Mouse (Mus musculus) heart, postnatal 25 days (tissue): ENCODE results near the gene Tbx5. TPM values are rescaled to one million over a fixed set of nuclear protein-coding genes. Genes with fewer than 3 reads are reported as not detected.

Experiments used
- DNase-seq: peaks from one replicate; pipeline ENCODE4 v3.0.0; 2022; ENCODE audit warnings: low spot score
- intact Hi-C: fragments of 180-260 bp; cut with DNase I; formaldehyde crosslinking; loops from one replicate; pipeline ENCODE4 v1.15.1; 2025
- total RNA-seq, 2 experiments: library from RNA; stranded (reverse); gene quantifications; 2 replicates each; pipeline ENCODE4 v1.2.3; 2021

Gene Tbx5
- 10 to 100 TPM; 29.0 to 33.6 TPM for total RNA-seq

DNA sequence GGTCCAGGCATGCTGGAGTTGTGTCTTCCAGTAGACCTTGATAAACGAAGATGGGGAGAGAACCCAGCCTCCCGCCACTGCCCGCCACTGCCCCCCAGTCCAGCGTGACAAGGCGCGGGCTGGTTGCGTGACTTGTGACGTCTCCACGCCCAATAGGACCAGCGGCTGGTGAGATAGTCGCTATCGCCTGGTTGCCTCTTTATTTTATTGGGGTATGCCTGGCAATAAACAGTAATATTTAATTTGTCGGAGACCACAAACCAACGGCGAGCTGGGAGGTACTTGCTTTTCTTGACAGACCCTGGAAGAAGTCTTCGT, at the start of gene Tbx5:
Tbx5 (plus strand) TSS at position 190 of the 318 bp plus-strand sequence.
- intact Hi-C loops = no loop called here
- DNase-seq = no peak

DNA sequence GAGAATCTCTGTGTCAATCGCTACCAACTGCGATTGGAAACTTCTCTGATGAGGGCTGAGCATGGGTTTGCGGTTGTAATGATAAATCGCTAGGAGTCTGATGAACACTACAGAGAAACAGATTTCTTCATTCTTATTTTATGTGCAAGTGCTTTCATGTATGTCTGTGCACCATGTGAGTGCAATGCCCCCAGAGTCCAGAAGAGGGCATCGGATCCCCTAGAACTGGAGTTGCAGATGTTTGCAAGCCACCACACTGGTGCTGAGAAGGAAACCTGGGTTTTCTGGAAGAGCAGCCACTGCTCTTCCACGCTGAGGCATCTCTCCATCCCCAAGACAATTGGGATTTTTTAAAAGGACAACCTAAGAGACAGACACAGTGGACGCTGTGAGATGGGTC, 46.5 kb upstream of the Tbx5 start:
- no peak for DNase-seq

DNA sequence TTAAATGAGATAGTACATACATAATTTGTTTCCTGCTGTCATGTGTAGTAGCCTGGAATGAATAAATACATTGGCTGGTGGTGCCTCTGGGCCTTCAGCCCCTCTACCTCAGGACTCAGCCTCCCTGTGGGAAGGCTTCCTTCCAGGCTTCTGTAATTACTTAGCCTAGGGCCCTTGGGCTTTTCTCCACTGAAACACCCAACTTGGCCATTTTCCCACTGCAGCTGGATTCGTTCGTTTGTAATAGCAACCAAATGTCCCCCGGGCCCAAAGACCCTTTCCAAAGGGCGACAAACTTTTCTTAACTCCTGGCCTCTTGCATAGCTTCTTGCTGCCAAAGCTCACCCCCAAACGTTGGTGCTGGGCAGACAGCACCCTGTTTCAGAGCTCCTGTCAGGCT, 40.8 kb upstream of the Tbx5 start:
- no peak for DNase-seq
- intact Hi-C loops = no loop called here

More for the DNA sequence above, 46.5 kb upstream of the Tbx5 start:
- intact Hi-C loops = no loop called here

DNA sequence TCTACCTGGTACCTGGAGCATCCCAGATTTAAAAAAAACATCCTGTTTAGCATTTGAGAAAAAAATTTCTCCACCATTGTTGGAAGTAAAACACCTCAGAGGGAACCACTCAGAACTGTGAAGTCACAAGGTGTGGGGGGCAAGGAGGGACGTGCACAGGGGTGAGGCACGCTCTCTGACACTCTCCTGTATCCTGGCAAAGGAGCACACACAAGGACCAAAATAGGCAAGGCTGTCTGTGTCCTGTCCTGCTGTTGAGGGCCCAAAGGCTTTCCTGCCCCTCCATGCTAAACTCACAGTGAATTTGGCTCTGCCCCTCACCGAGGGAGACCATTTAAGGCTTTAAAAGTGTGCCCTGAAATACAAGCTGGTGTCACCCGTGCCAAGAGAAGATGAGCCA, 38.5 kb upstream of the Tbx5 start:
- intact Hi-C loops = no loop called here

DNA sequence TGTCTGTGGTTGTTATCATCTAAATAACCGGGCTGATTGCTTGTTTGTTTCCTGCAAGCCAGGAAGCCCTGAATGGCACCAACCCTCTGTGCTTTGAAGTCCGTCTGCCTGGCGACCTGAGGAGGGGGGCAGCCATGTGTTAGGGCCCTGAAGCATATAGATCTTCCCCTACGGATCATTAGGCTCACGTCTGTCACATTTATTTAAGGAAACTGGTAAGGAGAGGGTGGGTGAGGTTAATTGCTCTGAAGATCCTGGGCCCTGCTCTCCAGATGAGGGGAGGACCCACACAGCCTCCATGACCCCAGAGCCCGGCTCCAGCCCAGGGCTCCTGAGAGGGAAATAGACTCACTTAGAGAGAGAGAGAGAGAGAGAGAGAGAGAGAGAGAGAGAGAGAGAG, 37.1 kb upstream of the Tbx5 start:
- DNase-seq = no peak
- intact Hi-C loops = no loop called here

More for the DNA sequence above, 38.5 kb upstream of the Tbx5 start:
- no peak for DNase-seq

DNA sequence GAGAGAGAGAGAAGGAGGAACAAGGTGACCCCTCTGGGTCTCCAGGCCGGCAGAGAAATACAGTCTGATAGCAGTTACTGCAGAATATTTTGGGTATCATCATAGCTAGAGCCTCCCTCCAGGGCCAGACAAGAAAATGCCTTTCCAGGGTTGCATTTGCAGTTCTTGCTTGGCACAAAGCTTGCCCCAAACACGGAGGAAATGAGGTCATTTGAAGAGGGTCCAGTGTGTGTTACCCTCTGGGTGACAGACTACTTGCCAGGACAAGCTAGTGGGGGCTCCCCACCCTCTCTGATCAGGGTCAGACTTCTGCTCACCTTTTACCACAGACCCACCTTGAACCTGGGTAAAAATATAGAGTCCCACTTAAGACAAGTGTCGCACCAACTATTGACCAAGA, 36.7 kb upstream of the Tbx5 start:
- DNase-seq = no peak
- intact Hi-C loops = no loop called here

DNA sequence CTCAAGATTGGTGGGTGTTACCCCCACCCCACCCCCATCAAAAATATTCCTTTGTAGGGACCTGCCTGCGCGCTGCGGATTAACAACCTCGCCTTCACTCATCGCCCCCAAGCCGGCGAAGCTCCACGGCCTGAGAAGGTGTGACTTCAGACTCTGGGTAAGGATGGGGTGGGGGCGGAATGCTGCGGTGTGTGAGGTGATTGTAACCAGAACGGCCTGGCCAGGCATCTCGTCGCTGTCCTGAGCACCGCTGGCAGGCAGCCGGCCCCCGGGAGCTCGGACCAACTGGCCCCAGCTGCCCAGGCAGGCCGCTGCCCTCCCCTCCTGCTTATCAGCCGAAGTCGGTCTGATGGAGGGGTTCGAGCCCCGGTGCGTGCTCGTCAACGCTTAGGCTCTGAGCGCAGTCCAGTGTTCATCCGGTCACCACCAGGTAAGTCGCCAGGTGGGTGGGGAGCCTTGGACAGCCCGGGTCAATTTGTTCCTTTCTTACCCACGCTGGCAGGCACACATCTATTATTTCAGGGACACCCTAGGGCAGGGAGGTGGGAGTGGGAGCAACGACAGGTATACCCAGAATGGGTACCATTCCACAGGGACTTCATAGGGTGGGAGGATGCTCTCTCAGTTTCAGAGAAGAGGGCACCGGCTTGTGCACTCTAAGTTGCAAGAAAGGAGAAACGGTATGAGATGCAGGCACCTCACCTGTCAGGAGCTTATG, 35.9 kb upstream of the Tbx5 start:
- DNase-seq = no peak
- intact Hi-C loops = no loop called here

DNA sequence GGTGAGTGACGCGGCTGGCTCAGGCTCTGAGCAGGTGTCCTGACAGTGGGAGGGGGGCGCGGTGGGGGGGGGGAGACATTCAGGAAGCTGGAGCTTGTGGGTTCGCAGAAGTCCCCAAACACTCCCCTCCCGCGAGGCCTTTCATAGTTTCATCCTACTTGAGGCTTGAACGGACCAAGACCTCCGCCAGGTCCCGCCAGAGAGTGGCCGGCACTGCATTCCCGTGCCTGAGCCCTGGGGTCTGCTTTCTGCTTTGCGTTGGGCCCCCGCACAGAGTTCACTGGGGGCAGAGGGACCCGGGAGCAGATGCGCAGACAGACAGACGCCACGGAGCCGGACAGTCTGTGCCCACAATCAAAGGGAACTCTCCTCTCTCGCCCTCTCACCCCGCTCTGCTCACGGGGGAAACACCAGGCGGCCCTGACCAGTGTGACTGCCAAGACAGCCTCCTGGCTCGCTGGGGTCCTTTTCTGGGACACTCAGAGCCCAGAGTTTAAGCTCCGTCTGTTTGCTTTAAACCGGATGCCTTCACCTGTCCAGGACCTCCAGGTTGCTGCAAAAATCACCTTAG, 34.8 kb upstream of the Tbx5 start:
- DNase-seq = no peak
- intact Hi-C loops = no loop called here

DNA sequence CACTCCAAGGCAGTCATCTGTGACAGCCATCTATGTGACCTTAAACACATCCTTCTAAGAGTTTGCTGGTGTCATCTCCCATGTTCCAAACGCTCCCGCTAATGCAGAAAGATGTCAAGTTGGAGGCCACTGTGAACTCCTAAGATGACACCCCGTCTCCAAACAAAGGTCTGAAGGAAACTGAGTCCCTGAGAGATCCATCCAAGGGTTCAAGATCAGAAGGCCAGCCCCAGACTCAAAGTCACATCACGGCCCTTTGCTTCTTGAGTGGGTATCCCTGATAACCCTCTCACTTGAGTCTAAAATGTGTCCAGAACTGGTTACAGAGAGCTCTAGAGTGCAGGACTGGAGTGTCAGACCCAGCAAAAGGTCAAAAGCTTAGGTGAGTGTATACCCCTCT, 34.2 kb upstream of the Tbx5 start:
- intact Hi-C loops = no loop called here
- DNase-seq = no peak

DNA sequence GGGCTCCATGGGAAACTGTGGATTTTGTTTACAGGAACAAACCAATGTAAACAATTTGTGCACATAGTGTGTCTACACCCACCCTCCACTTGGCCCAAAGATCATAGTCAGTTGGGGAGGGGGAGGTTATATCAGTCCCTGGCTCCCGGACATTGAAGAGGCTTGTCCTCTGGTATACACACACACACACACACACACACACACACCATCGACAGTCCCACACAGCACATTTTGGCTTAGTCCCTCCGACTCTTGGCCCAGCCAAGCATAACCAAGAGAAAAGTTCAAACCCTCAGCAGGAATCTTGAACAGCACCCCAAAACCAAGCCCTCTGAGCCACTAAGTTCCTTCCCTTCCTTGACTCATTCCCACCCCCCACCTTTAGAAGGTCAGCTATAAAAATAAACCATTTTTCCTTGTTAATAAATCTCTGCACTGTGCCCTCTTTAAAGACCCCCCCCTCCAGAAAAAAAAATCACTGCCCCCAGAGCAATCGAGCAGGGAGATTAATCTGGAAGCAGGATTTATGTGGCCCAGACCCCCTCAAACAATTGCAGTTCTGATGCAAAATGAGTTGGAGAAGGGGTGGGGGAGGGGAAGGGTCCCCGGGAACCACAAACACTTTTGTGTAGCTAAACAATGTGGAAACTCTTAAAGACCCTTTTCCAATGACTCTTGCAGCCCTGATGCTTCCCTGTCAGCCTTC, 33.6 kb upstream of the Tbx5 start:
- intact Hi-C loops = no loop called here
- DNase-seq = no peak

DNA sequence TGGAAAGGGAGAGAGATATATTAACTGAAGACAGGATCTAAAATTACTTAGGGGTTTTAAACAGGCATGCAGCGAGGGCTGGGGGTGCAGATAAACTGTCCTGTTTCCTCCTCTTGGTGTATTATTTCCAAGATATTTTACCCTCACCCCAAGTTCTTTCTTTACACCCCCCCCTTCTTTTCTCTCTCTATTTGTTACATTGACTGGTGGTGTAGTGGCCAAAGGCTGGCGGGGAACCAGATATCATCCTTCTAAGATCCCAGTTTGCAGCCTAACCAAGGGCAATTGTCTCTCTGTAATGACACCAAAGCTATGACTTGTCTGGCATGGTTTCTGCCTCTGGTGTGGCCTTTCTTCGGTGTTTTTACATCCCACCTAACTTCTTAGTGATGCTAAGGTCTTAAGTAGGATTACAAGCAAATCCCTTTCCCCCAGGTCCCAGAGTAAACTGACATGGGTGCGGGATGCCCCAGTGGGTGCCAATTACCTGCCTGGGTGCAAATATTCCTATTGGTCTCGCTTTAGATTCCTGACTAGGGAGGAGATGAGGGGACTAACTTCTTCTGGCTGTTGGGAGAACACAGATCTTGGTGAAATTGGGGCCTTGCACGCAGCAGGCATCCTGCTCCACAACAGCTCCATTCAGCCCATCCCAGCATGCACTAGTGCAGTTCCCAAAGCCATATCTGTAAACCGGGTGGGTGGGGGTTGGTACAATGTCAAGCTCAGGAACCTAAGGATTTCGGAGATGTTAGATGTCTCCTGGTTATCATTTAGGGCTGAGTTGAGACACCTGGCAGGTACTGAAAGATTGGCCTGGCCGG, 32.8 kb upstream of the Tbx5 start:
- intact Hi-C loops = no loop called here
- no peak for DNase-seq

DNA sequence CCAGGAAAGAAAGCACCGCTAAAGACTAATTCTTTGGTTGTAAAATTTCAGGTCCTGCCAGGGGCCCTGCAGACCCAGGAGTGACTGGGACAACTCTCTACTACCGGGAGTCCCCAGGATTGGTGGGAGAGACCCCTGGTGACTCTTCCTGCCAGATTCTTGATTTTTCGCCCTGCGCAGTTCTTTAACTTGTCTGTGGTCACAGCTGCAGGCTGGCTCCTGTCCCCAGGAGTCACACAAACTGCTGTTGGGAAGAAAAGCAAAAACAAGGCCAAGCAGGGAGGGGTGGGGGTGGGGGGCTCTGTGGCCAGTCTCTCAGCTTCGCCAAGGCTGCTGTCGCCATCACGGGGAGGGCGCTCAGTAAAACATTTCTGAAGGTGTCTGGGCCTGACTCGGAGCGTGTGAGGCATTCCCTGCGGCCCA, 32.2 kb upstream of the Tbx5 start:
- no peak for DNase-seq
- intact Hi-C loops = no loop called here

DNA sequence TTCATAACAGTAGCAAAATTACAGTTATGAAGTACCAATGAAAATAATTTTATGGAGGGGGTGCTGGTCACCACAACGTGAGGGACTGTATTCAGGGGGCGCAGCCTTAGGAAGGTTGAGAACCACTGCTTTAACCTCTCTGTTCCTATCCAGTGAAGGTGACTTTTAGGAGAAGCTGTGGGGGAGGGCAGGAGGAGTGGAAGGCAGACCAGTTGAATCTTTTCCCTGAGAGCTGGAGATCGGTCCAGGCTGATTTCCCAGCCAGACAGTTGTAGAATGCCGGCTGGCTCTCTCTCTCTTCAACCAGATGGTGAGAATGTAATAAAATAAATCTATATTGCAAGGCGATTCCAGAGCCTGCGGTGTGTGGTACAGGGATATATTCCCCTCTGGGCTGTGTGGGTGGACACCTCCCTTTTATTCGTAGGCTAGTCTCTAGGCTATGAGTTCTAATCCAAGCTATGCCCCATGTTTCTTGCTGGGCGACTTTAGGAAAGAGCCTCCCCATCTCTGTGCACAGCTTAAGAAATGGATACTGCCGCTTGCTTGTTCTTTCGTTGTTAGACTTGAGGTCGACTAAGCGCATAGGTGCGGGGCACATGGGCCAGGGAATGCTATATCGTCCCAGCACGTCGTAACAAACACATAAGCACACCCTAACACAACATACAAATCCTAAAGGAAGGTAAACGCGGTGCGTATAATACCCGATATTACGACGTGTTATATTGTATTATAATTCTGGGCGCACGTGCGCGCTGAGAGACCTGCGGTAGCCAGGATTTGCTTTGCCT, 29.7 kb upstream of the Tbx5 start:
- intact Hi-C loops = no loop called here
- no peak for DNase-seq

DNA sequence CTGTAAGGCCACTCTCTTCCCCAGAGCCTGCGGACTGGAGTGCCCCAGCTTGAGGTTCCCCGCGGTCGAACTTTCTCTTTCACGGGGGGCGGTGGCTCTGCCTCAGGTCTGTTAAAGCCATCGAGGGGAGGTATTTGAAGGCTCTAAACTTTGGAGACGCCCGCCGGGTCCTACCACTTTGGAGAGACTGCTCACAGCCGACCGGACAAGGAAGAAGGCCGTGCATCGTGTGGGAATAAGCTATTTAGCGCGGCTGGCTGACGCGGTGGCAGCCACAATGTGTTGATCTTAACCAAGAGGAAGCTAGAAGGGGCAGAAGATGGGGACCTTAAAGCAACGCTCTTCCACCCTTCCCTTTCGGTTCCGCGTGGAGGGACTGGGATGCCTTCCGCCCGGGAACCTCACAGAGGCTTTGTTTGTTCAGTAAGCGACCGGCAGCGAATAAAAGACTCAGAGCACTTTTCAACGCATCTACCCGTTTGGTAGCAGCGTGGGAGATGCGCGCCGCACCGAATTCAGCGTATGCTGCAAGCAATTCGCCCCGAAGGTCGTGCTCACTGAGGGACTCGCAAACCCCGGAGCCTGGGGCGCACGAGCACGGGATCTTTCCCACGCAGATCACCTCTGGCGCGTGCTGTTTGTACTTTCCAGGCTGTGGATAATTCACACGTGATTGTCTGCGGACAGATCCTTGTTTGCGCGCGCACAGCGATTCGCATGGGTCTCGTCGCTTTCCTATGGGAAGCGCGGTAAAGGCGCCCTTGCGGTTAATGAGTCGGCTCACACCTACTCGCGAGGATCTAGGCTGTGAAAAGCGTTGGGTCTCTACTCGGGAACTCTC, 28.8 kb upstream of the Tbx5 start:
- intact Hi-C loops = no loop called here
- no peak for DNase-seq

DNA sequence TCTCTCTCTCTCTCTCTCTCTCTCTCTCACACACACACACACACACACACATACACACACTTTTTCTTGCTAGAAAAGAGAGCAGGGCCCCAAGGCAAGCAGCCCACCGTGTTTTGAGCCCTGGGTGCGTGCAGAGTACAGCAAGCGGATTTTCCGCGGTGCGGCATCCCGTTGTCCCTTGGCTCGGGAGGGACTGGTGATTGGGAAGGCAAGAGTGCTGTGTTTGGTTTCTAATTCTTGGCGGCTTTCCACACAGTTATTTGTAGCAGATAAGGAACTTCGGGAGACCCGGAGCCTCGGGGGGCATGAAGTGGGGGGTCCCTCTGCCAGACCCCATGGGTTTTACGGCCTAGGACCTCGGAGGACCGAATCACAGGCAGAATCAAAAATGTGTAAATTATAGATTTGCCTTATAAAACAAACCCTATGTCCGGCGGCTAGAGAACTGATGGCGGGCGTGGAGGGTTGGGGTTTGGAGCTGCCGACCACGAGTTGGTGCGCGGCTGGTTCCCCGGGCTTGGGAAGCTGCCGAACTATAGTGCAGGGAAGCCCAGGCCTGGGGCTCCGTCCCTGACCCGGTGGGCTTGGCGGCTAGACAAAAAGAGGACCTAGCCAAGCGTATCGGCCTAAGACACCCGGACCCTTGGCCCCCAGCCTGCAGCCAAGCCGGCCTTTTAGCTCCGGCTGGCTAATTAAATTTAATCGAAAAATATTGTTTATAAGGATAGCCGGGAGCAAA, 28.0 kb upstream of the Tbx5 start:
- no peak for DNase-seq
- intact Hi-C loops = no loop called here

DNA sequence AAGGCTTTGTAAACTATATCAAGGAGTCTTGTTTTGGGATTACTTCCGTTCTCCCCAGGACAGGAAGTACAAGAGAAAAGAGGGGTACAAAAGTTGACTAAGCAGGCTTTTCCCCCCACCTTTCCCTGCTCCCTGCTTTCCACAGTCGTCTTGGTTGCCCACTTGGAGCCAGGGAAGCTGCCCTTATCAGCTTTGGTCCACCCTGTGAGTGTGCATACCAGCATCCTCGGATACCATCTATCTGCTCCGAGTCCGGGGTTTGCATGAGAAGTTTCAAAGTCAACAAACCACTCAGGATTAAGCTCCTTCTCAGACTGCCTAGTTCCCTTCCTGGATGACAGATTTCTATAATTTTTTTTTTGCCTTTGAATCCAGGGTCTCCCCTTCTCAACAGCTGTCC, 26.8 kb upstream of the Tbx5 start:
- DNase-seq = no peak
- intact Hi-C loops = no loop called here

DNA sequence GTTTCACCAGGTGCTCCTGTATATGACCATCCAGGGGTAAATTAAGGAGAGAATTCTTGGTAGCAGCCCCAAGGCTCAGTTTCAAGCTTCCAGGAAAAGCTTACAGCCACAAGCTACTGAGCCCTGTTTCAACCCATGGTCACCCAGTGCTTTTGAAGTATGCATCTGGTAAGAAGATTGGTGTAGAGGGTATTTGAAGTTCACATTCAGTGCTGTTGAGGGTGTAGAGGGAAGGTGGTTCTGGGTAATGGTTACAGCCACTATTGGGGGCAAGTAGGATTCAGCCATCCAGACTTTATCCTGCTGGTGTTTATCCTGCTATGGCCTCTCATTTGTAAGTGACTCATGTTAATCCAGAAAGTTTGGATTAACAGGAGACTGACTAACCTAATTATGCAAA, 26.0 kb upstream of the Tbx5 start:
- no peak for DNase-seq
- intact Hi-C loops = no loop called here

DNA sequence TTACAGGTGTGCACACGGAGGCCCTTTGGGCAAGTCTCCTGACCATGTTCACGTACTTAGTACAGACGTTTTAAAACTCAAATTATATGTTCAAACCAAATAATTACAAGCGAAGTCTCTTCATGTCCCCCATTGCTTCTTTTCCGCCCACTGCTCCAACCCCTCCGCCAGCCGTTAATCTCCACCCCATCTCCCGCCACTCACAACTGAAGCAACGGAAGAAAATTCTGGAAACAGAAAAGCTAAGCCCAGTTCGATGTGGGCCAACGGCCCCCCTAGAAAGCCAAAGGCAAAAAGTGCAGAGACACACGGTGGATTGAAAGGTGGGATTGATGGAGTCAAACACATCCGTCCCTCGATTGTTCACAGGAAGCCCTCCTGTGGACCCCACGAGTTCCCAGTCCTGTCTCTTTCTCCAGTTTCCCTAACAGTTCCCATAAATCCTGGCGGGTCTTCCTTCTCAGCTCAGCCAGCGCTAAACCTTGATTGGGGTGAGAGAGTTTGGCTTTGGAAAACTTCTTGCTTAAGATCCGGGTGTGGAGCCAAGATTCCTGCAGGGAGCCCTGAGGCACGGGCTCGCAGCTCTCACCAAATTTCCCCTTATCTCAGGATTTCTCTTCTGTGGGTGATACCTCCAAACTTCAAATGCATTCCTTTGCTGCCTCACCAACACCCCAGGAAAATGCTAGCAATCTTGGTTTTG, 24.8 kb upstream of the Tbx5 start:
- no peak for DNase-seq
- intact Hi-C loops = no loop called here
